Mouse (Mus musculus) MEL (cell line): Measurements from ENCODE around the gene Cldn3.

Experiments
- CTCF ChIP-seq, 3 experiments: IDR thresholded peaks in 2 of 3; conservative IDR thresholded peaks in 1 of 3; 2 replicates each; pipeline ENCODE4 v1.5.1; 2011 to 2012; ENCODE audit warnings: low read length in 3 of 3, low read depth in 2 of 3, mild to moderate bottlenecking in 2 of 3, improper control_type of control experiment in 1 of 3, inconsistent platforms in 1 of 3, mixed read lengths in 1 of 3, moderate library complexity in 1 of 3; ENCODE audit not compliant: control insufficient read depth in 1 of 3, insufficient read depth in 1 of 3, poor library complexity in 1 of 3, severe bottlenecking in 1 of 3
- ETS1 ChIP-seq: IDR thresholded peaks from 2 replicates; pipeline ENCODE4 v1.6.1; 2012; ENCODE audit warnings: low read depth, mild to moderate bottlenecking, inconsistent platforms, low read length, improper control_type of control experiment, moderate library complexity
- GATA1 ChIP-seq: IDR thresholded peaks from 2 replicates; pipeline ENCODE4 v1.6.1; 2011; ENCODE audit warnings: low read depth, low read length, improper control_type of control experiment
- MAX ChIP-seq: IDR thresholded peaks from 2 replicates; pipeline ENCODE4 v1.6.1; 2011; ENCODE audit warnings: low read length, improper control_type of control experiment
- MEF2A ChIP-seq: IDR thresholded peaks from 2 replicates; pipeline ENCODE4 v1.6.1; 2014; ENCODE audit warnings: low read depth, mild to moderate bottlenecking, inconsistent platforms, low read length, improper control_type of control experiment; ENCODE audit not compliant: poor library complexity, insufficient replicate concordance, severe bottlenecking; ENCODE audit errors: extremely low read depth
- POLR2A ChIP-seq, 2 experiments: IDR thresholded peaks; 2 replicates each; pipeline ENCODE4 v1.6.1; 2011 to 2012; ENCODE audit warnings: low read length in 2 of 2, mild to moderate bottlenecking in 2 of 2, control low read depth in 1 of 2, improper control_type of control experiment in 1 of 2, low read depth in 1 of 2, moderate library complexity in 1 of 2; ENCODE audit not compliant: control insufficient read depth in 1 of 2, insufficient read depth in 1 of 2, poor library complexity in 1 of 2
- TAL1 ChIP-seq: IDR thresholded peaks from 2 replicates; pipeline ENCODE4 v1.6.1; 2012; ENCODE audit warnings: mild to moderate bottlenecking, inconsistent platforms, low read length, moderate library complexity, mixed read lengths
- USF1 ChIP-seq: IDR thresholded peaks from 2 replicates; pipeline ENCODE4 v1.6.1; 2014; ENCODE audit warnings: low read depth, mild to moderate bottlenecking, inconsistent platforms, low read length, improper control_type of control experiment, moderate library complexity
- ZMIZ1 ChIP-seq: IDR thresholded peaks from 2 replicates; pipeline ENCODE4 v1.6.1; 2012; ENCODE audit warnings: low read depth, mild to moderate bottlenecking, inconsistent platforms, low read length, improper control_type of control experiment, moderate library complexity

DNA sequence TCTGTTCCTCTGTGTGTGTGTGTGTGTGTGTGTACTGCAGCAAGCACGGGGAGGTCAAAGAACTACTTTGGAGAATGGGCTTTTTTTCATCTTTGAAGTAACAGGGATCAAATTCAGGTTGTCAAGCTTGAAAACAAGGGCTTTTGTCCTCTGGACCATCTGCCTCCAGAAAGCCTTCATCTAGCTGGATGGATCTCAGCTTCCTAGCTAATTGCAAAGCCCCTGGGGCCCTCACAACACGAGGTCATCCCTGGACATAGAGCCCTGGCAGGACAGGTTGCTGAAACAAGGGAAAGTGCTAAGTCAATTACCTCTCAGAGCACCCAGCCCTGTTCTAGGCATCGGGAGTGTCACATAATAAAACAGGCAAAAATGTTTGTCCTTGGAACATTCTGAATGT is 2.2 kb upstream of the Cldn3 start:
- TF ChIP-seq CTCF (IDR thresholded peaks at IDR 0.05 in 2 of 3, conservative IDR thresholded peaks at IDR 0.05 in 1 of 3; ENCODE audit: control insufficient read depth in 1 of 3, insufficient read depth in 1 of 3, low read depth in 2 of 3, low read length in 3 of 3, poor library complexity in 1 of 3, severe bottlenecking in 1 of 3) (no peak), MAX (no peak), POLR2A (IDR thresholded peaks at IDR 0.05; ENCODE audit: control insufficient read depth in 1 of 2, insufficient read depth in 1 of 2, low read depth in 1 of 2, low read length in 2 of 2, poor library complexity in 1 of 2) (no peak), GATA1 (no peak), USF1 (no peak), ETS1 (no peak), ZMIZ1 (no peak), TAL1 (no peak), MEF2A (no peak)
